Mouse (Mus musculus): Measurements from ENCODE around the gene Gcnt2. TPM values are rescaled to one million over a fixed set of nuclear protein-coding genes. Genes with fewer than 3 reads are reported as not detected.
"Not testable (repeated sequence)": the region's sequence is repeated elsewhere in the genome, so short reads cannot be mapped to it uniquely, and the experiment has no call there.

Gcnt2 gene
- polyA plus RNA-seq, 1 experiment from 2014 or later, result 3.6 TPM

DNA sequence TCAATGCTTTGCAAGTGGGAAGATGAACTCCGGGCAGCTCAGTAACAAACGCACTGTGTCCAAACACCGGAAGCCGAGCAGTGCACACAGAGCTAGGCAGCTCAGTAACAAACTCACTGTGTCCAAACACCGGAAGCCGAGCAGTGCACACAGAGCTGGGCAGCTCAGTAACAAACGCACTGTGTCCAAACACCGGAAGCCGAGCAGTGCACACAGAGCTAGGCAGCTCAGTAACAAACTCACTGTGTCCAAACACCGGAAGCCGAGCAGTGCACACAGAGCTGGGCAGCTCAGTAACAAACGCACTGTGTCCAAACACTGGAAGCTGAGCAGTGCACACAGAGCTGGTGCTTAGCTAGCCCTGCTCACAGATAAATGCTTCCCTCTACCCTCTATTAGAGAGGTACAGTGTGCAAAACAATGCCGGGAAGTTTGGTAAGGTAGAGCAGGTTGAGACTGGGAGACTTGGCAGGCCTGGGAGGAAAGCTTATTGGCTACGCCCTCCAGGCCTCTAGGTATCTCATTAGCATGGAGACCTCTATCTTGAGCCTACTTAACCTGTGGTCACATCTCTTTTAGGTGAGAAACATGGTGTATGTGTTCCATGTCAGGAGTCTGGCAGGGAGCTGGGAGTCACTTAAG, 38.6 kb downstream of the Gcnt2 start:
- H3K9me3 ChIP-seq; H3K9ac ChIP-seq; H3K4me1 ChIP-seq; H3K27ac ChIP-seq; H3K4me3 ChIP-seq (replicated peaks); H3K36me3 ChIP-seq (replicated peaks); ATAC-seq (ENCODE audit: low FRiP score); H3K27me3 ChIP-seq; H3K4me2 ChIP-seq: not testable (repeated sequence)
- WGBS, result 82% methylated on average over 14 of the region's 14 CpGs

DNA sequence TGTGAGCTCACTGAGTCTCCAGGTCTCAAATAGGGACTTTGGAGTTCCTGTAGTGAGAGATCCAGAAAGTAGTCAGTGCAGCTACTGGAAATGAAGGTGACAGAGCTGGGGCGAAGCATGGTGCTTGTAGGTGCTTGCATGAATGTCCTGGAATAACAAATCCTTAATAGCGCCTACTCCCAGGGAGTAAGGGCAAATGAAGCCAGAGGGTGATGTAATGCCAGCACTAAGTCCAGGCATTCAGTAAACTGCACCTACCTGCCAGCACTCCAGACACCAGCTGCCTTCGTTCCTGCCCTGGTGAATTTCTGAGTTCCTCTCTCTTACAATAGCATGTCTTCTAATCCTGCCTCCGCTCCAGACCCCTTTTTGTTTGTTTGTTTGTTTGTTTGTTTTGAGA, 39.1 kb downstream of the Gcnt2 start:
- WGBS, result 85% methylated on average over 4 of the region's 4 CpGs
- H3K4me2 ChIP-seq, result no peak overlapping the region
- peaks cover 3% of the 10 kb centered on the region; the same call in 1 of the 2 replicates for H3K27me3 ChIP-seq
- no peak overlapping the region for H3K27ac ChIP-seq
- H3K9me3 ChIP-seq, result no peaks in the 10 kb centered on the region
- no peak overlapping the region for H3K9ac ChIP-seq
- no peaks in the 10 kb centered on the region for H3K36me3 ChIP-seq (replicated peaks)
- ATAC-seq (ENCODE audit: low FRiP score), result no peak
- no peaks in the 10 kb centered on the region for H3K4me1 ChIP-seq
- H3K4me3 ChIP-seq (replicated peaks), result no peak overlapping the region

DNA sequence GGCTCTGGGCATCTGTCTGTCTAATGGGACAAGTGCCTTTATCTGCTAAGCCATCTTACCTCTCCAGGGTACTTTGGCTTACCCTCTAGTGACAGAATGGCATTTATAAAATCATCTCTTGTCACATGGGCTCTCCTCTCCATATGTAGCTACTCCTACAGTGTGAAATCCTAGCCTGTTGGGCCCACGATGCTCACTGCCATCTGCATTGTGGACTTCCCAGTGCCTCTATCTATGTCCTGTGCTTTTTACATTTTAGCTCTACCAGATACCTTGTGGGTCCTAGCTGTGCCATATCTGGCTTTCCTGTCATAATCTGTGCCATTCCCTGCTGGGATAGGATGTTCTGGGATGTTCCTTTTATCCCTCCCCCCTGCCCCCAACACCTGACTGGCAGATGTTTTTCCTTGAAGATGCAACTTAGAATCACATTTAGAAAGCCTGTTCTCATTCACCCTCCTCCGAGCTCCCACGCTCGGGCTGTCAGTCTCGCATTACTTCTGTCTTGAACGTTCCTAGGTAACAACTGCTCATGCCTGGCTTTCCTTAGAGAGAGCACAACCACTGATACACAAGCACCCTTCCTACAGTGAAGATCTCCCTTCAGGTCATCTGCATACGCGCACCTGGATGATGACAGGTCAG, 39.9 kb downstream of the Gcnt2 start:
- no peak for ATAC-seq (ENCODE audit: low FRiP score)
- H3K27me3 ChIP-seq, result peaks cover 6% of the 10 kb centered on the region; the same call in 1 of the 2 replicates
- no peak overlapping the region for H3K27ac ChIP-seq
- no peaks in the 10 kb centered on the region for H3K4me1 ChIP-seq
- 82% methylated on average over 8 of the region's 8 CpGs for WGBS
- no peak overlapping the region for H3K4me2 ChIP-seq
- H3K4me3 ChIP-seq (replicated peaks), result no peak overlapping the region
- H3K9me3 ChIP-seq, result no peaks in the 10 kb centered on the region
- H3K9ac ChIP-seq, result no peak overlapping the region
- H3K36me3 ChIP-seq (replicated peaks), result no peaks in the 10 kb centered on the region

DNA sequence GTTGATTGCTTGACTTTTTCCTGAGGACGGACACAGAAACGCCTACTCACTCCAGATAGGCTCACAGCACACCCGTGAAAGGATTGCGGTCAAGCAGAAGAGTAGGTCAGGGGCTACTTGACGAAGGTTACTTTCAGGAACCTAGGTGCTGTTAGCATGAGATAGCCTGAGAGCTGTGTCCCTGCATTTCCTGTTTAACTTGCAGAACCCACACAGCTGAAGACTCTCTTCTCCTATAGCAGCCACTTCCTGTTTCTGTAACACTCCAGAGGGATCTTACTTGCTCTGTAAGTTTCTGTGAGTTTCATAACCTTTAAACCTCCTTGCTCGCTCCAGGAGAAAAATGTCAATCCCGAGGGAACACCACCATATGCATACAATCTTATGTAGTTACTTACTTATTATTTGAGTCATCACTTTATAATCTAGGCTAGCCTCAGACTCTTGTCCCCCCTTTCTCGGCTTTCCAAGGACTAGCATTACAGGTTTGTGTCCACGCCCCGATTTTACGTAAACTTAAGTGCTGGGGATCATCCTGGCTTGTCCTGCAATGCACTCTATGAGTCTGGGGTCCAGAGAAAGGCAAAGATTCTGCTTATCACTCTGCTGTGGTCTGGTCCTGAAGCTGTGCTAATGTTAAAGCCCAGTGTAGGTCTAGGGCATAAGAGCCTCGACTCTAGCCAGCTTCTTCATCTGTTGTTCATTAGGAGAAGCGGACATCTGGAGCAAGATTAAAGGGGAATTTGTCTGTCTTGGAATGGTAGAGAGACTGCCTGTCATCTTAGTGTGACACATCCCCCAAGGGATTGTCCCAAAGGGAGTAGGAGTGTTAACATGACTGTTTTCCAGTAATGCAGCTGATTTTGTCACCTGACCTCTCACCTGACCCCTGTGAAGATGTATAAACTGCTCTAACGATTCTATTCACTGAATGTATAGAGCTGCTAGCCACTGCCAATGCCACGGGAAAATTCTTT, 40.7 kb downstream of the Gcnt2 start:
- Histone ChIP-seq H3K4me2 (no peak overlapping the region), H3K27me3 (peaks cover 13% of the 10 kb centered on the region; the same call in 1 of the 2 replicates), H3K9me3 (no peaks in the 10 kb centered on the region), H3K4me3 (replicated peaks) (no peak overlapping the region), H3K9ac (no peak overlapping the region), H3K4me1 (no peaks in the 10 kb centered on the region), H3K36me3 (replicated peaks) (no peaks in the 10 kb centered on the region), H3K27ac (no peak overlapping the region)
- no peak for ATAC-seq (ENCODE audit: low FRiP score)
- WGBS, result 80% methylated on average over 15 of the region's 15 CpGs

DNA sequence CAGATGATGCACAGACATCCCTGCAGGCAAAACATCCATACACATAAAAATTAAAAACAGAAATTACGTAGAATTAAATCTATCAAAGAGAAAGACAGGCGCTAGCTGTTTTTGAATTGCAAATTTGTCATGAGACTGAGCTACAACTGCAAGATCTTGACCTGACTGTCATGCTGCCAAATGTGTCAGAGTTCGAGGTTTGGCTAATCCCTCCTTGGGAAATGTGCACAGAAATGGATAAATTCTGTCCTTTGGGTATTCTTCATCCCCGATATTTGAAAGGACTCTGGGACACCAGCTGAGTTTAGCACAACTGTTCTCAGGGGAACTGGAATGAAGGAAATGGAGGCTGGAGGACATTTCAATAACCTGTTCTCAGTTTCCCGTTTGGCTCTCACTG, 41.7 kb downstream of the Gcnt2 start:
- WGBS, result 84% methylated on average over 5 of the region's 5 CpGs
- H3K36me3 ChIP-seq (replicated peaks), result no peaks in the 10 kb centered on the region
- ATAC-seq (ENCODE audit: low FRiP score), result no peak
- no peak overlapping the region for H3K27ac ChIP-seq
- H3K9me3 ChIP-seq, result no peaks in the 10 kb centered on the region
- no peak overlapping the region for H3K4me2 ChIP-seq
- no peak overlapping the region for H3K9ac ChIP-seq
- H3K27me3 ChIP-seq, result peaks cover 13% of the 10 kb centered on the region; the same call in 1 of the 2 replicates
- H3K4me1 ChIP-seq, result no peaks in the 10 kb centered on the region
- no peak overlapping the region for H3K4me3 ChIP-seq (replicated peaks)

DNA sequence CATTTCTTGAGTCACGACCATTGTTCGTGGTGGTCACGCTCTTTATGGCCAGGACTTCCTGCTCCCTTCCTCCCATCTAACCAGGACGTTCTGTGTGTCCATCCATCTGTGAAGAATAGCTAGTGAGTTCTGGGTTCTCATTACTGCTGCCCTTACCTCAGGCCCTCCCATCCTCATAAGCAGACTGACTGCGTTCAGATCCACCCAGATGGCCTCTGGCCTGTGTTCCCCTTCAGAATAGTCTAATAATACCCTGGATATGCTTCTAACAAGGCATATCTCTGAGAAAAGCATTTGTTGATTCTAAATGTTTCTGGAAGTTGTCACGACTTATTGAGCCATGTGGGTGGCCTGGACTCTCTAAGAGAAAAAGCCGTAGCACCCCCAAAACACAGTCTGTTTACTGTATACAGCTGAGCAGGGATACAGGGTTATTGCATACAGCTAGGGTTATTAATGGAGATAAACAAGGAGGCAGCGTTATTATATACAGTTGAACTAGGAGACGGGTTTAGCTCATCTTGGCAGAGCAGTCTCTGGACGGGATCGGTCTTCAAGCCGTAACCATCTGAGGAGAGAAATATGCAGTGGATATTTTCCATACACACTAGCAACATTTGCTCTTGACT, 42.4 kb downstream of the Gcnt2 start:
- H3K4me2 ChIP-seq, result no peak overlapping the region
- no peak overlapping the region for H3K27ac ChIP-seq
- 87% methylated on average over 12 of the region's 12 CpGs for WGBS
- no peak for ATAC-seq (ENCODE audit: low FRiP score)
- no peak overlapping the region for H3K4me3 ChIP-seq (replicated peaks)
- no peaks in the 10 kb centered on the region for H3K4me1 ChIP-seq
- H3K27me3 ChIP-seq, result peaks cover 13% of the 10 kb centered on the region; the same call in 1 of the 2 replicates
- H3K9me3 ChIP-seq, result no peaks in the 10 kb centered on the region
- H3K9ac ChIP-seq, result no peak overlapping the region
- no peaks in the 10 kb centered on the region for H3K36me3 ChIP-seq (replicated peaks)

DNA sequence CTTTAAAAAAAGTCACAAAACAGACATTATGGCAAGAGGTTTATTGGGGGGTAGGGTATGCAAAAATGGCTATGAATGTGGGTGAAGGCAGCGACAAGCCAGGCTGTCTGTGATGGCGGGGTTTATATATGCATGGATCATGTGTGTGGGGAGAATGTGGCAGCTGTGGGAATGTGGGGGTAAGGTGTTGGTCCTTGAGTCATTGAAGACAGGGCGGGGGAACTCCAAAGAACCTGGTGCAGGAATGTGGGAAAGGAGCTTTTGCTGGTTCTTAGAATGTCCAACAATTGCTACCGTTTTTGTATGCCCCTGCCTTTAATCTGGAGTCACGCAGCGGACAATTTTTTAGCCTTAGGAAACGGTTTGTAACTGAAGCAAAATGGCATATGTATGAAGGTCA, 44.5 kb downstream of the Gcnt2 start:
- H3K36me3 ChIP-seq (replicated peaks), result no peaks in the 10 kb centered on the region
- 90% methylated on average over 7 of the region's 7 CpGs for WGBS
- no peak for ATAC-seq (ENCODE audit: low FRiP score)
- H3K27ac ChIP-seq, result no peak overlapping the region
- H3K27me3 ChIP-seq, result peaks cover 13% of the 10 kb centered on the region; the same call in 1 of the 2 replicates
- H3K4me2 ChIP-seq, result no peak overlapping the region
- no peak overlapping the region for H3K4me3 ChIP-seq (replicated peaks)
- peaks cover 3% of the 10 kb centered on the region; the same call in 1 of the 2 replicates for H3K4me1 ChIP-seq
- no peak overlapping the region for H3K9ac ChIP-seq
- H3K9me3 ChIP-seq, result no peaks in the 10 kb centered on the region

DNA sequence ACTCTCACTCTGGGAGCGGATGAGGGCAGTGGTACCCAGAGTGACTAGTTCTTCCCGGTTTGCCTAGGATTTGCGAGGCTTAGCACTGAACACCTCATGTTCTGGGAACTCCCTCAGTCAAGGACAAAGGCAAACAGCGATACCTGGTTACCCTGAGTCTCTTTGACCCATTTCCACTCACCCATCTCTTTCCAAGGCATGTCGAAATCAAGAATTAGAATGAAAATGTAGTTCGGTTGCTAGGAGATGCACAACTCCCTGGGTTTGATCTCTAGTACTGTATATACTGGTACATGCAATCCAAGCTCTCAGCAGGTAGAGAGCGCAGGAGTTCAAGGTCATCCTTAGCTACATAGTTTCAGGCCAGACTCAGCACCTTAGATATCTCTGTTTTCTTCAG, 47.0 kb downstream of the Gcnt2 start:
- Histone ChIP-seq H3K4me2 (no peak overlapping the region), H3K4me1 (peaks cover 3% of the 10 kb centered on the region; the same call in 1 of the 2 replicates), H3K4me3 (replicated peaks) (no peak overlapping the region), H3K9ac (no peak overlapping the region), H3K36me3 (replicated peaks) (no peaks in the 10 kb centered on the region), H3K27ac (no peak overlapping the region), H3K27me3 (peaks cover 10% of the 10 kb centered on the region; the same call in 1 of the 2 replicates), H3K9me3 (no peaks in the 10 kb centered on the region)
- no peak for ATAC-seq (ENCODE audit: low FRiP score)
- 81% methylated on average over 7 of the region's 7 CpGs for WGBS

DNA sequence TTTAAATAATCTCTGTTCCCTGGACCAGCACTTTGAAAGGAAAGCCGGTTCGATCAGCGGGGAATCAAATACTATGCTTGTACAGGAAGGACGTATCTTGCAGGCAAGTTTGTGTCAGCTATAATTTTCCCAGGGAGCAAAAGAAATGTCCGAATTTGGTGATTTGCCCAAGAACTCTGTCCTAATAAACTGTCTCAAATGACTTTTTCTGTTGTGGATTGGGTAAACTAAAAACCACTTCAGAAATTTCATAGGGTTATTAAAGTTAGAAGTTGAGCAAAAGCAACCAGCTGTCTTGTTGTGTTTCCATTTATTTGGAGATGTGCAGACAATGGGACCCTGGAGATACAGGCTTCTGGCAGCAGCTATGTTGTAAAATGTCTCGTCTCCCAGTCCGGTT, 47.7 kb downstream of the Gcnt2 start:
- Histone ChIP-seq H3K27me3 (peaks cover 10% of the 10 kb centered on the region; the same call in 1 of the 2 replicates), H3K4me1 (peaks cover 3% of the 10 kb centered on the region; the same call in 1 of the 2 replicates), H3K27ac (no peak overlapping the region), H3K4me2 (no peak overlapping the region), H3K4me3 (replicated peaks) (no peak overlapping the region), H3K36me3 (replicated peaks) (no peaks in the 10 kb centered on the region), H3K9me3 (no peaks in the 10 kb centered on the region), H3K9ac (no peak overlapping the region)
- 81% methylated on average over 7 of the region's 7 CpGs for WGBS
- no peak for ATAC-seq (ENCODE audit: low FRiP score)

DNA sequence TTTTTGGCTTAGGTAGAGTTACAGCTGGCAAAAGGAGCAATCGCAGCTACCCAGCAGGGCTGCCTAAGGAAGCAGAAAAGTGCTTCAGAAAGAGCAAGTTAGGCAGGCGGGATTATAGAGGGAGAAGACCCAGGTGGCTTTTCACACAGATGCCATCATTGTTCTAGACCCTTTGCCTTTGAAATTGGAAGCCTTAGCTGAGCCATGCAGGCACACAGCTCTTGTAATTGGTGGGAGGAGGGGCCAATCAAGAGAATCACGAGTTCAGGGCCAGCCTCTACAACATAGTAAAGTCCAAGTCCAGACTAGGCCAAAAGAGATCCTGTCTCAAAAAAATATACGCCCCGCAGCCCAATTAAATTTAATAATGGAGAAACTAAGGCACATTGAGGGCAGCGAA, 48.5 kb downstream of the Gcnt2 start:
- Histone ChIP-seq H3K9ac (no peak overlapping the region), H3K27me3 (peaks cover 10% of the 10 kb centered on the region; the same call in 1 of the 2 replicates), H3K27ac (no peak overlapping the region), H3K4me1 (peaks cover 3% of the 10 kb centered on the region; the same call in 1 of the 2 replicates), H3K4me3 (replicated peaks) (no peak overlapping the region), H3K4me2 (no peak overlapping the region), H3K9me3 (no peaks in the 10 kb centered on the region), H3K36me3 (replicated peaks) (no peaks in the 10 kb centered on the region)
- no peak for ATAC-seq (ENCODE audit: low FRiP score)
- WGBS, result 51% methylated on average over 6 of the region's 6 CpGs

DNA sequence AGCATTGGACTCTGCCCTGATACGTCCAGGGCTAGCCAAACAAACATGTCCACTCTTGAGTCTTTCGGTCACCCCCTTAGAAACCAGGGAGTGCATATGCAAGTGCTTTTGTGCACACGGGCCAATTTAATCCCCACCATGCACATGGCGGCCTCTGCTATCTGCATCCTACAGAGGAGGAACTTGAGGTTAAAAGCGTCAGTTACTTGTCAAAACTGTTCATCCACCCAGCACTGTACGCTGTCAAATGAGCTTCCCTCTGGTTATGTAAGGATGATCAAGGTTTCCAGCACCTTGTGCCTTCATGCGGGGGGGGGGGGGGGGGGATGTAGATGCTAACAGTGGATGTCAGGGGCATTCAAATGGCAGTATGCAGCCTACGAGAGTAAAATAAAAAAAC, 49.5 kb downstream of the Gcnt2 start:
- H3K9ac ChIP-seq, result no peak overlapping the region
- H3K4me2 ChIP-seq, result no peak overlapping the region
- no peak overlapping the region for H3K4me3 ChIP-seq (replicated peaks)
- peaks cover 10% of the 10 kb centered on the region for H3K27me3 ChIP-seq
- no peak for ATAC-seq (ENCODE audit: low FRiP score)
- H3K27ac ChIP-seq, result no peak overlapping the region
- WGBS, result 76% methylated on average over 8 of the region's 8 CpGs
- H3K4me1 ChIP-seq, result peaks cover 3% of the 10 kb centered on the region; the same call in 1 of the 2 replicates
- H3K9me3 ChIP-seq, result no peaks in the 10 kb centered on the region
- H3K36me3 ChIP-seq (replicated peaks), result no peaks in the 10 kb centered on the region

DNA sequence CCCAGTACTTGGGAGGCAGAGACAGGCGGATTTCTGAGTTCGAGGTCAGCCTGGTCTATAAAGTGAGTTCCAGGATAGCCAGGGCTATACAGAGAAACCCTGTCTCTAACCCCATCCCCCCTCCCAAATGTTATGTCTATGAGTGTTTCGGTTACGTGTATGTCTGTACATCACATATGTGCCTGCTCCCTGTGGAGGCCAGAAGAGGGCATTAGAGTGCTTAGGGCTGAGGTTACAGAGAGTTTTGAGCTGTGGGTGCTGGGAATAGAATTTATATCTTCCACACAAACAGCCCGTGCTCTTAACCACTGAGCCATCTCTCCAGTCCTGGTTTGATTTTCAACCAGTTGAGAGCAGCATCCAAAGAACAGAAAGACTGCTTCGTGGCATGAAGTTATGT, 50.5 kb downstream of the Gcnt2 start:
- H3K9me3 ChIP-seq, result no peaks in the 10 kb centered on the region
- 95% methylated on average over 6 of the region's 6 CpGs for WGBS
- peaks cover 2% of the 10 kb centered on the region for H3K27me3 ChIP-seq
- peaks cover 3% of the 10 kb centered on the region; the same call in 1 of the 2 replicates for H3K4me1 ChIP-seq
- ATAC-seq (ENCODE audit: low FRiP score), result no peak
- no peak overlapping the region for H3K27ac ChIP-seq
- H3K4me3 ChIP-seq (replicated peaks), result no peak overlapping the region
- no peak overlapping the region for H3K9ac ChIP-seq
- no peaks in the 10 kb centered on the region for H3K36me3 ChIP-seq (replicated peaks)
- H3K4me2 ChIP-seq, result no peak overlapping the region

Measured in forebrain, embryonic 12.5 days (tissue).